Mouse (Mus musculus) WW6 (cell line): ENCODE measurements around the gene Fam20a.

Experiments used
- DNase-seq: peaks from one replicate; pipeline ENCODE4 v3.0.0-alpha.2; 2013; ENCODE audit warnings: low read depth, low spot score

The Fam20a gene

GRCm38 (mm10) chr11:109721781-109722446, at the start of gene Fam20a:
Fam20a (minus strand) TSS chr11:109722279.
- DNase-seq: peak; percentile 75

- DNase-seq: no peak
Observed at GRCm38 (mm10) chr11:109771381-109771780, 49.3 kb upstream of the Fam20a start.

GRCm38 (mm10) chr11:109770185-109770584, 48.1 kb upstream of the Fam20a start:
- no peak for DNase-seq

- no peak for DNase-seq
Observed at GRCm38 (mm10) chr11:109769091-109769490, 47.0 kb upstream of the Fam20a start.

- DNase-seq: no peak
Observed at GRCm38 (mm10) chr11:109760063-109760462, 38.0 kb upstream of the Fam20a start.

- no peak for DNase-seq
Observed at GRCm38 (mm10) chr11:109758616-109759215, 36.6 kb upstream of the Fam20a start.

GRCm38 (mm10) chr11:109754105-109754602, 32.1 kb upstream of the Fam20a start:
- no peak for DNase-seq

GRCm38 (mm10) chr11:109751636-109752603, 29.8 kb upstream of the Fam20a start:
- no peak for DNase-seq

- DNase-seq: no peak
Observed at GRCm38 (mm10) chr11:109745210-109745609, 23.1 kb upstream of the Fam20a start.

GRCm38 (mm10) chr11:109737967-109738366, 15.9 kb upstream of the Fam20a start:
- DNase-seq: no peak

GRCm38 (mm10) chr11:109736406-109736805, 14.3 kb upstream of the Fam20a start:
- no peak for DNase-seq

- no peak for DNase-seq
Observed at GRCm38 (mm10) chr11:109734341-109734740, 12.3 kb upstream of the Fam20a start.

GRCm38 (mm10) chr11:109732726-109733438, 10.8 kb upstream of the Fam20a start:
- no peak for DNase-seq

- no peak for DNase-seq
Observed at GRCm38 (mm10) chr11:109728371-109728770, 6.3 kb upstream of the Fam20a start.

- no peak for DNase-seq
Observed at GRCm38 (mm10) chr11:109722711-109723110, 632 bp upstream of the Fam20a start.

- peak; percentile 53 for DNase-seq
Observed at GRCm38 (mm10) chr11:109721320-109721780, 729 bp downstream of the Fam20a start.

- no peak for DNase-seq
Observed at GRCm38 (mm10) chr11:109720809-109721319, 1.2 kb downstream of the Fam20a start.

- DNase-seq: no peak
Observed at GRCm38 (mm10) chr11:109719399-109719798, 2.7 kb downstream of the Fam20a start.

- DNase-seq: no peak
Observed at GRCm38 (mm10) chr11:109717966-109718895, 3.8 kb downstream of the Fam20a start.

- DNase-seq: no peak
Observed at GRCm38 (mm10) chr11:109717448-109717847, 4.6 kb downstream of the Fam20a start.
